Mouse (Mus musculus): ENCODE data around the gene Gm21976. TPM values are rescaled to one million over a fixed set of nuclear protein-coding genes. Genes with fewer than 3 reads are reported as not detected.

Gene Gm21976
- polyA plus RNA-seq, 1 experiment from 2014 or later, result not detected

- no peaks in the 10 kb centered on the region for H3K27me3 ChIP-seq (ENCODE audit: control insufficient read depth, insufficient read depth, low read length)
- H3K4me2 ChIP-seq (ENCODE audit: low read length), result no peak overlapping the region
- no peak overlapping the region for H3K4me3 ChIP-seq (replicated peaks; ENCODE audit: low read depth, low read length)
- ATAC-seq (ENCODE audit: low FRiP score, low TSS enrichment), result no peak
- no peak for DNase-seq
- H3K36me3 ChIP-seq (ENCODE audit: control insufficient read depth, insufficient read depth, low read length), result peaks cover 2% of the 10 kb centered on the region; the same call in 1 of the 2 replicates
- H3K9me3 ChIP-seq (ENCODE audit: control insufficient read depth, low read length), result no peaks in the 10 kb centered on the region
- H3K27ac ChIP-seq (replicated peaks; ENCODE audit: low read depth, low read length), result no peak overlapping the region
- H3K4me1 ChIP-seq (ENCODE audit: control insufficient read depth, insufficient read depth, low read length), result no peaks in the 10 kb centered on the region
- WGBS, result 85% methylated on average over 12 of the region's 12 CpGs
- no peak overlapping the region for H3K9ac ChIP-seq (replicated peaks; ENCODE audit: low read length)
These were observed 1.4 kb downstream of the Gm21976 start for GRCm38 (mm10) chr13:98280990-98281650.

GRCm38 (mm10) chr13:98290719-98291118 lies 11.0 kb downstream of the Gm21976 start:
- Histone ChIP-seq H3K27ac (replicated peaks; ENCODE audit: low read depth, low read length) (no peak overlapping the region), H3K9ac (replicated peaks; ENCODE audit: low read length) (no peak overlapping the region), H3K4me2 (ENCODE audit: low read length) (no peak overlapping the region), H3K27me3 (ENCODE audit: control insufficient read depth, insufficient read depth, low read length) (no peaks in the 10 kb centered on the region), H3K4me1 (ENCODE audit: control insufficient read depth, insufficient read depth, low read length) (no peaks in the 10 kb centered on the region), H3K9me3 (ENCODE audit: control insufficient read depth, low read length) (no peaks in the 10 kb centered on the region), H3K36me3 (ENCODE audit: control insufficient read depth, insufficient read depth, low read length) (no peaks in the 10 kb centered on the region), H3K4me3 (replicated peaks; ENCODE audit: low read depth, low read length) (no peak overlapping the region)
- DNase-seq (no peak), ATAC-seq (ENCODE audit: low FRiP score, low TSS enrichment) (no peak)
- WGBS, result 41% methylated on average over 2 of the region's 2 CpGs

- Histone ChIP-seq H3K4me2 (ENCODE audit: low read length) (no peak overlapping the region), H3K9ac (replicated peaks; ENCODE audit: low read length) (no peak overlapping the region), H3K27me3 (ENCODE audit: control insufficient read depth, insufficient read depth, low read length) (no peaks in the 10 kb centered on the region), H3K9me3 (ENCODE audit: control insufficient read depth, low read length) (no peaks in the 10 kb centered on the region), H3K36me3 (ENCODE audit: control insufficient read depth, insufficient read depth, low read length) (no peaks in the 10 kb centered on the region), H3K4me1 (ENCODE audit: control insufficient read depth, insufficient read depth, low read length) (no peaks in the 10 kb centered on the region), H3K4me3 (replicated peaks; ENCODE audit: low read depth, low read length) (no peak overlapping the region), H3K27ac (replicated peaks; ENCODE audit: low read depth, low read length) (no peak overlapping the region)
- ATAC-seq (ENCODE audit: low FRiP score, low TSS enrichment) (no peak), DNase-seq (no peak)
- WGBS, result 86% methylated on average over 8 of the region's 8 CpGs
These were observed 12.0 kb downstream of the Gm21976 start for GRCm38 (mm10) chr13:98291712-98292111.

- Histone ChIP-seq H3K4me1 (ENCODE audit: control insufficient read depth, insufficient read depth, low read length) (no peaks in the 10 kb centered on the region), H3K9me3 (ENCODE audit: control insufficient read depth, low read length) (no peaks in the 10 kb centered on the region), H3K36me3 (ENCODE audit: control insufficient read depth, insufficient read depth, low read length) (no peaks in the 10 kb centered on the region), H3K27me3 (ENCODE audit: control insufficient read depth, insufficient read depth, low read length) (no peaks in the 10 kb centered on the region), H3K4me3 (replicated peaks; ENCODE audit: low read depth, low read length) (no peak overlapping the region), H3K9ac (replicated peaks; ENCODE audit: low read length) (no peak overlapping the region), H3K27ac (replicated peaks; ENCODE audit: low read depth, low read length) (no peak overlapping the region), H3K4me2 (ENCODE audit: low read length) (no peak overlapping the region)
- 44% methylated on average over 5 of the region's 5 CpGs for WGBS
- ATAC-seq (ENCODE audit: low FRiP score, low TSS enrichment) (no peak), DNase-seq (no peak)
These were observed 16.4 kb downstream of the Gm21976 start for GRCm38 (mm10) chr13:98296072-98296471.

- H3K9ac ChIP-seq (replicated peaks; ENCODE audit: low read length), result no peak overlapping the region
- ATAC-seq (ENCODE audit: low FRiP score, low TSS enrichment) (no peak), DNase-seq (no peak)
- H3K4me1 ChIP-seq (ENCODE audit: control insufficient read depth, insufficient read depth, low read length), result no peaks in the 10 kb centered on the region
- H3K27me3 ChIP-seq (ENCODE audit: control insufficient read depth, insufficient read depth, low read length), result no peaks in the 10 kb centered on the region
- no peak overlapping the region for H3K27ac ChIP-seq (replicated peaks; ENCODE audit: low read depth, low read length)
- H3K4me3 ChIP-seq (replicated peaks; ENCODE audit: low read depth, low read length), result no peak overlapping the region
- no peaks in the 10 kb centered on the region for H3K36me3 ChIP-seq (ENCODE audit: control insufficient read depth, insufficient read depth, low read length)
- no peaks in the 10 kb centered on the region for H3K9me3 ChIP-seq (ENCODE audit: control insufficient read depth, low read length)
- no peak overlapping the region for H3K4me2 ChIP-seq (ENCODE audit: low read length)
- 95% methylated on average over 6 of the region's 6 CpGs for WGBS
These were observed 18.3 kb downstream of the Gm21976 start for GRCm38 (mm10) chr13:98297883-98298482.

- Histone ChIP-seq H3K4me2 (ENCODE audit: low read length) (peak overlapping the region; percentile 42), H3K4me3 (replicated peaks; ENCODE audit: low read depth, low read length) (no peak overlapping the region), H3K27ac (replicated peaks; ENCODE audit: low read depth, low read length) (0 out of 2 replicates have a peak overlapping the region, but pooled peaks have one; percentile 57), H3K36me3 (ENCODE audit: control insufficient read depth, insufficient read depth, low read length) (no peaks in the 10 kb centered on the region), H3K4me1 (ENCODE audit: control insufficient read depth, insufficient read depth, low read length) (no peaks in the 10 kb centered on the region), H3K9me3 (ENCODE audit: control insufficient read depth, low read length) (no peaks in the 10 kb centered on the region), H3K9ac (replicated peaks; ENCODE audit: low read length) (peak overlapping the region; percentile 16; the same call in 1 of the 2 replicates), H3K27me3 (ENCODE audit: control insufficient read depth, insufficient read depth, low read length) (no peaks in the 10 kb centered on the region)
- 48% methylated on average over 21 of the region's 21 CpGs for WGBS
- ATAC-seq (ENCODE audit: low FRiP score, low TSS enrichment), result peak; percentile 85
- DNase-seq, result peak; percentile 93
These were observed 19.4 kb downstream of the Gm21976 start for GRCm38 (mm10) chr13:98298833-98299758.

- DNase-seq, result no peak
- H3K9me3 ChIP-seq (ENCODE audit: control insufficient read depth, low read length), result no peaks in the 10 kb centered on the region
- no peak for ATAC-seq (ENCODE audit: low FRiP score, low TSS enrichment)
- no peak overlapping the region for H3K27ac ChIP-seq (replicated peaks; ENCODE audit: low read depth, low read length)
- no peak overlapping the region for H3K9ac ChIP-seq (replicated peaks; ENCODE audit: low read length)
- H3K4me2 ChIP-seq (ENCODE audit: low read length), result no peak overlapping the region
- peaks cover 5% of the 10 kb centered on the region; the same call in 1 of the 2 replicates for H3K4me1 ChIP-seq (ENCODE audit: control insufficient read depth, insufficient read depth, low read length)
- 84% methylated on average over 9 of the region's 9 CpGs for WGBS
- H3K4me3 ChIP-seq (replicated peaks; ENCODE audit: low read depth, low read length), result no peak overlapping the region
- peaks cover 25% of the 10 kb centered on the region for H3K36me3 ChIP-seq (ENCODE audit: control insufficient read depth, insufficient read depth, low read length)
- no peaks in the 10 kb centered on the region for H3K27me3 ChIP-seq (ENCODE audit: control insufficient read depth, insufficient read depth, low read length)
These were observed 25.6 kb downstream of the Gm21976 start for GRCm38 (mm10) chr13:98305257-98305656.

- Histone ChIP-seq H3K9ac (replicated peaks; ENCODE audit: low read length) (peak overlapping the region; percentile 29; the same call in 1 of the 2 replicates), H3K27ac (replicated peaks; ENCODE audit: low read depth, low read length) (peak overlapping the region; percentile 70), H3K27me3 (ENCODE audit: control insufficient read depth, insufficient read depth, low read length) (no peaks in the 10 kb centered on the region), H3K4me1 (ENCODE audit: control insufficient read depth, insufficient read depth, low read length) (peaks cover 5% of the 10 kb centered on the region; the same call in 1 of the 2 replicates), H3K4me2 (ENCODE audit: low read length) (0 out of 2 replicates have a peak overlapping the region, but pooled peaks have one; percentile 3), H3K36me3 (ENCODE audit: control insufficient read depth, insufficient read depth, low read length) (peaks cover 36% of the 10 kb centered on the region), H3K9me3 (ENCODE audit: control insufficient read depth, low read length) (no peaks in the 10 kb centered on the region), H3K4me3 (replicated peaks; ENCODE audit: low read depth, low read length) (no peak overlapping the region)
- DNase-seq, result peak; percentile 60
- WGBS, result 26% methylated on average over 5 of the region's 5 CpGs
- ATAC-seq (ENCODE audit: low FRiP score, low TSS enrichment), result no peak
These were observed 26.7 kb downstream of the Gm21976 start for GRCm38 (mm10) chr13:98306393-98306792.

Data from midbrain, embryonic 14.5 days (tissue).